Mouse (Mus musculus) CH12.LX (cell line): ENCODE measurements at regions not wholly inside any gene's neighbourhood (a gene's known extent, or its start where the extent isn't known, plus 50 kb on each side); places are given as distances from the start of the nearest gene placed in this dataset.

ENCODE experiments used
- DNase-seq: peaks from one replicate; pipeline ENCODE4 v3.0.0-alpha.2; 2013; ENCODE audit errors: extremely low read depth
- H3K27ac ChIP-seq: 2 replicates; pipeline ENCODE4 v1.5.1; 2012; ENCODE audit warnings: low read depth, mild to moderate bottlenecking, control low read depth, moderate library complexity; ENCODE audit not compliant: insufficient read depth
- H3K27me3 ChIP-seq: replicated peaks from 2 replicates; pipeline ENCODE3; 2012; ENCODE audit warnings: inconsistent platforms
- H3K36me3 ChIP-seq, 2 experiments: replicated peaks in 1 of 2; 2 replicates each; pipeline versions ENCODE3 to v1.6.1; 2012; ENCODE audit warnings: inconsistent platforms in 1 of 2, low read length in 1 of 2, mild to moderate bottlenecking in 1 of 2, mixed read lengths in 1 of 2, moderate library complexity in 1 of 2; ENCODE audit not compliant: control insufficient read depth in 1 of 2, insufficient read depth in 1 of 2
- H3K4me1 ChIP-seq, 2 experiments: 2 replicates each; pipeline ENCODE4 v1.6.1; 2012; ENCODE audit warnings: inconsistent platforms in 1 of 2, moderate library complexity in 1 of 2; ENCODE audit not compliant: insufficient read depth in 2 of 2, control insufficient read depth in 1 of 2
- H3K4me2 ChIP-seq: 2 replicates; pipeline ENCODE4 v1.6.1; 2012; ENCODE audit warnings: low read depth, mild to moderate bottlenecking, control low read depth; ENCODE audit not compliant: poor library complexity, insufficient read depth, severe bottlenecking
- H3K4me3 ChIP-seq, 3 experiments: fragments of 150-350 bp in 1 of 3; sonication (generic) in 1 of 3; replicated peaks in 1 of 3; 2 replicates each; pipeline versions ENCODE3 to v1.5.1; 2011 to 2012; ENCODE audit warnings: low read depth in 2 of 3, low read length in 2 of 3, mild to moderate bottlenecking in 2 of 3, moderate library complexity in 2 of 3, control low read depth in 1 of 3, improper control_type of control experiment in 1 of 3, inconsistent platforms in 1 of 3, mixed read lengths in 1 of 3; ENCODE audit not compliant: poor library complexity in 1 of 3
- H3K79me2 ChIP-seq: replicated peaks from 2 replicates; pipeline ENCODE4 v1.6.1; 2012; ENCODE audit warnings: mild to moderate bottlenecking, moderate library complexity; ENCODE audit not compliant: control insufficient read depth, poor library complexity, insufficient read depth, severe bottlenecking; ENCODE audit errors: extremely low read depth
- H3K9ac ChIP-seq: 2 replicates; pipeline ENCODE4 v1.6.1; 2012; ENCODE audit warnings: low read depth, mild to moderate bottlenecking, control low read depth, moderate library complexity; ENCODE audit not compliant: insufficient read depth
- H3K9me3 ChIP-seq: replicated peaks from 2 replicates; pipeline ENCODE3; 2012; ENCODE audit warnings: low read length, inconsistent platforms, mixed read lengths
- BHLHE40 ChIP-seq: IDR thresholded peaks from 2 replicates; pipeline ENCODE4 v1.6.1; 2011; ENCODE audit warnings: mild to moderate bottlenecking, low read depth, low read length, improper control_type of control experiment
- CHD1 ChIP-seq: IDR thresholded peaks from 2 replicates; pipeline ENCODE4 v1.6.1; 2012; ENCODE audit warnings: low read depth, low read length, improper control_type of control experiment, inconsistent platforms
- CTCF ChIP-seq, 2 experiments: IDR thresholded peaks in 1 of 2; conservative IDR thresholded peaks in 1 of 2; 2 replicates each; pipeline ENCODE4 v1.5.1; 2011 to 2012; ENCODE audit warnings: low read depth in 2 of 2, low read length in 2 of 2, improper control_type of control experiment in 1 of 2, inconsistent platforms in 1 of 2, mild to moderate bottlenecking in 1 of 2, moderate library complexity in 1 of 2
- ELF1 ChIP-seq: IDR thresholded peaks from 2 replicates; pipeline ENCODE4 v1.6.1; 2014; ENCODE audit warnings: low read depth, mild to moderate bottlenecking, inconsistent platforms, low read length, improper control_type of control experiment
- EP300 ChIP-seq: IDR thresholded peaks from 2 replicates; pipeline ENCODE4 v1.6.1; 2011; ENCODE audit warnings: low read length, improper control_type of control experiment
- ETS1 ChIP-seq: conservative IDR thresholded peaks from 2 replicates; pipeline ENCODE4 v1.6.1; 2012; ENCODE audit warnings: low read depth, mild to moderate bottlenecking, inconsistent platforms, low read length, improper control_type of control experiment, moderate library complexity
- GABPA ChIP-seq: IDR thresholded peaks from 2 replicates; pipeline ENCODE4 v1.6.1; 2012; ENCODE audit warnings: low read depth, low read length, improper control_type of control experiment, inconsistent platforms; ENCODE audit not compliant: insufficient replicate concordance
- HCFC1 ChIP-seq: IDR thresholded peaks from 2 replicates; pipeline ENCODE4 v1.6.1; 2012; ENCODE audit warnings: low read depth, mild to moderate bottlenecking, inconsistent platforms, low read length, improper control_type of control experiment
- JUN ChIP-seq: IDR thresholded peaks from 2 replicates; pipeline ENCODE4 v1.6.1; 2011; ENCODE audit warnings: low read depth, mild to moderate bottlenecking, low read length, improper control_type of control experiment, moderate library complexity; ENCODE audit not compliant: insufficient read depth
- JUND ChIP-seq: conservative IDR thresholded peaks from 2 replicates; pipeline ENCODE4 v1.6.1; 2011; ENCODE audit warnings: low read depth, low read length, improper control_type of control experiment
- MAZ ChIP-seq: IDR thresholded peaks from 2 replicates; pipeline ENCODE4 v1.6.1; 2012; ENCODE audit warnings: low read depth, mild to moderate bottlenecking, inconsistent platforms, low read length, improper control_type of control experiment, moderate library complexity
- NELFE ChIP-seq: IDR thresholded peaks from 2 replicates; pipeline ENCODE4 v1.6.1; 2011; ENCODE audit warnings: low read depth, low read length, improper control_type of control experiment
- POLR2AphosphoS2 ChIP-seq: IDR thresholded peaks from 2 replicates; pipeline ENCODE4 v1.6.1; 2011; ENCODE audit warnings: low read depth, low read length, improper control_type of control experiment
- UBTF ChIP-seq: IDR thresholded peaks from 2 replicates; pipeline ENCODE4 v1.6.1; 2012; ENCODE audit warnings: low read depth, mild to moderate bottlenecking, inconsistent platforms, low read length, improper control_type of control experiment, moderate library complexity
- USF1 ChIP-seq: IDR thresholded peaks from 2 replicates; pipeline ENCODE4 v1.6.1; 2014; ENCODE audit warnings: low read depth, mild to moderate bottlenecking, inconsistent platforms, low read length, improper control_type of control experiment
- ZNF384 ChIP-seq: IDR thresholded peaks from 2 replicates; pipeline ENCODE4 v1.6.1; 2012; ENCODE audit warnings: low read depth, low read length, improper control_type of control experiment, inconsistent platforms
- dilution Hi-C: fragments of 300-500 bp; cut with MboI; formaldehyde crosslinking; loops from 2 replicates; pipeline ENCODE4 v1.14.3; 2020; ENCODE audit warnings: low sequenced_read_pairs; ENCODE audit not compliant: extremely low pct_unique_long_range_greater_than_20kb, extremely low pct_ligation_motif_present
- in situ Hi-C: fragments of 300-500 bp; cut with MboI; formaldehyde crosslinking; loops from 3 replicates; pipeline ENCODE4 v1.14.3; 2019; ENCODE audit warnings: low sequenced_read_pairs, low pct_ligation_motif_present, low pct_unique_long_range_greater_than_20kb, mixed read lengths

DNA sequence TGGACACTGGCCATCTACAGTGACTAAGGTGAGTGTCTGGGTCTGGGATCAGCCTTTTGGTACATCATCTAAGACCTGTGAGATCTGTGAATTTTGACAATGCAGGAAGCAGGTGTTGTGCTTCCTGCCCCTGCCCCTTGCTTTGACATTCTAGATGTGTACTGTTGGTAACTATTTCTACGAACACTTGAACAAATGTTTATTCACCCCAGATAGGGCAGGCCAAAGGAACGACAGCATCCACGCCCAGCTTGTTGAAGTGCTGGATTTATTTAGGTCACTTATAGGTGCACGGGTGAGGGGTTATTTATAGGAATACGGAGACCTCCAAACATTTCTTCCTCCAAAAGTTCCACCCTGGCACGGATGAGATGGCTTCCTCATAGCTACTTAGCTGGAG lies 146.4 kb downstream of the Gadd45g start:
- Histone ChIP-seq H3K9ac (no peak overlapping the region), H3K4me2 (no peak overlapping the region), H3K27me3 (no peaks in the 10 kb centered on the region), H3K36me3 (no peaks in the 10 kb centered on the region), H3K9me3 (peaks cover 3% of the 10 kb centered on the region), H3K79me2 (no peaks in the 10 kb centered on the region), H3K4me3 (no peak overlapping the region), H3K4me1 (peaks cover 12 to 13% of the 10 kb centered on the region in 2 experiments; a peak in 3 of 4 replicates), H3K27ac (no peak overlapping the region)
- dilution Hi-C loops (no loop called here), in situ Hi-C loops (no loop called here)
- no peak for DNase-seq
- no peak for TF ChIP-seq GABPA
- no peak for TF ChIP-seq MAZ
- TF ChIP-seq CTCF (conservative IDR thresholded peaks at IDR 0.05 in 1 of 2, IDR thresholded peaks at IDR 0.05 in 1 of 2; ENCODE audit: low read depth in 2 of 2, low read length in 2 of 2) = no peak
- TF ChIP-seq ZNF384 = no peak
- TF ChIP-seq JUN = no peak
- TF ChIP-seq UBTF = no peak
- no peak for TF ChIP-seq NELFE
- no peak for TF ChIP-seq USF1
- TF ChIP-seq POLR2AphosphoS2 = no peak
- no peak for TF ChIP-seq HCFC1
- TF ChIP-seq BHLHE40 = no peak
- TF ChIP-seq ELF1 = no peak
- TF ChIP-seq ETS1 = no peak

DNA sequence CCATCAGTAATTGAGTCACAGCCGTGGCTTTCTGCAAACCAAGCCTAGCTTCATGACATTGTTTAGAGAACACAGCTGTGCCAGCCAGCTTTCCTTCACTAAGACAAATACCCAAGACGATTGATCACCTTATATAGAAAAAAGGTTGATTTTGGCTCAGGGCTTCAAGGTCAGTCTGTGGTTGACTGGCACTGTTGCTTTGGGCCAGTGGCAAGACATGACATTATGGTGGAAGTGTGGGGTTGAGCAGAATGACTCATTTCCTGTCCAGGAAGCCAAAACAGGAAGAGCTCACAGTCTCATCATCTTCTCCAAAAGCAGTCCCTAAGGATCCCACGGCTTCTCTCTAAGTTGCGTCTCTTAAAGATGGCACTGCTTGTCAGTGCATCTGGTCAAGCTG lies 149.7 kb downstream of the Gadd45g start:
- TF ChIP-seq CHD1 (no peak), JUND (peak; percentile 45; the same call in 1 of the 2 replicates), NELFE (no peak), ETS1 (peak; percentile 16; the same call in 1 of the 2 replicates), EP300 (peak; percentile 52), JUN (peak; percentile 47; the same call in 1 of the 2 replicates), BHLHE40 (peak; percentile 29; the same call in 1 of the 2 replicates)
- DNase-seq = peak; percentile 37
- Histone ChIP-seq H3K27me3 (no peaks in the 10 kb centered on the region), H3K36me3 (no peaks in the 10 kb centered on the region), H3K27ac (no peak overlapping the region), H3K79me2 (no peaks in the 10 kb centered on the region), H3K9me3 (peaks cover 3% of the 10 kb centered on the region), H3K4me3 (peak overlapping the region in 1 of 3 experiments; percentile 23), H3K9ac (no peak overlapping the region), H3K4me2 (no peak overlapping the region), H3K4me1 (peaks cover 12 to 13% of the 10 kb centered on the region in 2 experiments; a peak in 3 of 4 replicates)
- in situ Hi-C loops = no loop called here
- dilution Hi-C loops = no loop called here
